Mouse (Mus musculus) skeletal muscle tissue, adult 2 months (tissue): ENCODE measurements around the gene Syngr3.

Experiments
- DNase-seq: peaks from one replicate; pipeline ENCODE4 v3.0.0-alpha.2; 2012; ENCODE audit warnings: low read depth, low spot score

Syngr3 gene

DNA sequence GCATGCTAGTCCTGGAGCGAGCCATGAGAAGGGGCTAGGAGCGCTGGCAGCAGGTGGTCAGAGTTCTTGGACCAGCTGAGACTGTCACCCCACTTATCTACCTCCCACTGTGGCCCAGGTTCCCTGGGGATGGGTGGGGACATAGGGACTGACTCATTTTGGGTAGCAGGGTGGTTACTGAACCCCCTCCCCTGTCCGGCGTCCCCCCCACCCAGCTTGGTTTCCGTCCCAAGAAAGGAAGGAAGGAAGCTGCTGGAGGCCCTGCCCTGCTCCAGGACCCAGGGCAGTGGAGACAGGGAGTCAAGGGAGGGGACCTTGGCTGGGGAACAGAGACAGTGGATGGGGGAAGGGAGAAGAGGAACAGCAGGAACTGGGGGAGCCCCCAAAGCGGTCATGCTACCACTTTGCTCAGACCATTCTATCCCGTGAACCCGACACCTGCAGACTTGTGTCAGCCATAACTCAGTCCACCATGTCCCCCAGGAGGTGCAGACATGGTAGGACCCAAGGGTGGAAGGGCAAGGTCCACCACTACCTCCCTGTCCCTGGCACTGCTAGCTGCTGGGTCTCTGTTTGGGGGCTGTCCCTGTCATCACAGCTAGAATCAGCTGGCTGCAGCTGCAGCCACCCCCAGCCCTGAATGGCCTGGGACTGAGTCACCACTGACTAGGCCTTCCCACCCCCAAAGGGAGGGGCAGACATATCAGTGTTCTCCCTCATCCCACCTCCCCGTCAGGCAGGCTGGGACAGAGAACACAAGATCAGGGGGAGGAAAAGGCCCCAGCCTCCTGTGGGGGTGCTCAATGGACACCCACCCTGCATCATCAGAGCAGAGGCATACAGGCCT lies 44.7 kb downstream of the Syngr3 start:
- no peak for DNase-seq

DNA sequence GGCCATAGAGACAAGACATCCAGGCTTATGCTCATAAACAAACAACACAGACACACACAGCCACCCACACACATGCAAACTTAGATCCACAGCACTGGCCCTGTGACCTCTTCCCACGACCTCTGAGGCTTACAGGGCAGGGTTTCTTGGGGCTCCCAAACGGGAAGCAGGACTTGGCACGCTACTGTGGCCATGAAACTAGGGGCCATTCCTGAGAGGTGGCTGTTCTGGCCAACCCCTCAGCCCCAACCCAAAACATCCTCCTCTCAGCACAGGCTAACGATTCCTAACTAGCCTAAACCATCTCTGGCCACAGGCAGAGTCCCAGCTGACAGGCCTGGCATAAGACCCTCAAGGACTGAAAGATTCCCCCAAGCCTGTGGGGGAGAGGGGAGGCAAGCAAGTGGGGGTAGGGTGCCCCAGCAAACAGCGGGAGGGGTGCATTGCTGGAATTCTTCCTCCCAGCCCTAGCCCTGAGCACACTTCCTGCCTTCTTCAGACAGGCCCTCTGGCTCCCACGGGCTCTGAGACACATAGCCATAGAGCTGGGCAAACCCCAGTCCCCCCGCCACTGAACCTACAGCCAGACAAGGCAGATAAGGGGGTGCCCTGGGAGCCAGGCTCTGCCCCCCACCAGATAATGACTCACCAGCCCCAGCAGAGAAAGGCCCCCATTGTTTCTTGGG lies 45.6 kb downstream of the Syngr3 start:
- DNase-seq = no peak

DNA sequence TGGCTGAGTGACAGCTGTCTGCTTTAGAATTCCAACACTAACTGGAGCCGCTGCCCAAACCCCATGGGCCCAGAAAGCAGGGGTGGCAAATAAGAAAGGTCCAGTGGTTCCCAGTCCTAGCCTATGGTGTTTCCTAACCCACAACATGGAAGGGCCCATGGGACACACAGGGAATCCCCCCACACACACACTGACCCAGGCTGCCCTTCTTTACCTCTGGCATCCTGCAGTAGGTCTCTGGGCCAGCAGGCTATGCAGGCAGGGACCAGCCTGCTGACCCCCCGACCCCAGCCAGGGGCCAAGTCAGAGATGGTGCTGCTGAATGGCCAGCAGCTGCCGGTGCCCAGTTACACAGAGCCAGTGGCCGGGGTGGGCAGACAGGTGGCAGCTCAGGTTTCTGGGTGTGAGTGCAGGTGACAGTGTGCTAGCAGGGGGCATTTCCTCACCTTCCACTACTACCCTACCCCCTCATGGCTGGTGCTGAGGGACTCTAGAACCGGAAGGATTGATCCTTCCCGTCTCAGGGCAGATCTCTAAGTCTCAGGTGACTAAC lies 46.9 kb downstream of the Syngr3 start:
- DNase-seq = no peak

DNA sequence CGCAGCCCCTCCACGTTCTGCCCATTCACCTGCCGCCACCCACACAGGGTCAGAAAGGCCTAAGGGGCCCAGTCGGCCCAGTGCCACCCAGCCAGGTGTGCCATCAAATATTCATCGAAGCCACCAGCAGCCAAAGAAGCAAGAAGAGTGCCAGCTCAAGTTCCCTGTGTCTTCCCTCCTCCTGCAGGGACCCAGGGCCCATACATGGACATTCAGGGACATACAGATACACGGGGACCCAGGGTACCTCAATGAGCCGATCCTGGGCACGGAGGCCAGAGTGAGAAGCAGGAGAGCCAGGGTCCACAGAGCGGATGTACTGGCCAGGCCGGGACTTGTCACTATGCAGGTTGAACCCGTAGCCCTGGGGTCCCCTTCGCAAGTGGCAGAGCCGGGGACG lies 47.8 kb downstream of the Syngr3 start:
- no peak for DNase-seq

DNA sequence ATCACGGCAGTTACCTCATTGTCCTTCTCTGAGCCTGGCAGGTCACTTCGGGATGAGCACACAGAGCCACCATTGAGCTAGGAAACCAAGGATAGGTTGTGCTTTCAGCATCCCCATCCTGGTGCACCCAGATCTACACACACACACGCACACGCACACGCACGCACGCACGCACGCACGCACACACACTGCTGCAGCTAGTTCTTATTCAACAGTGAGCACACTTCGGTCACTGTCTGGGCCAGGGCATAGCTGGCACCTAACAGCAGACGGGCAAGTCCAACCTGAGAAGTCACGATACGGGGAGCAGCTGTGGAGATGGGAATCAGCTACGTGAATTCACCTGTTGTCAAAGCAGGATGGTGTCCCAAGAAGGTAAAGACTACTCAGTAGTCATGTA lies 49.2 kb downstream of the Syngr3 start:
- no peak for DNase-seq

DNA sequence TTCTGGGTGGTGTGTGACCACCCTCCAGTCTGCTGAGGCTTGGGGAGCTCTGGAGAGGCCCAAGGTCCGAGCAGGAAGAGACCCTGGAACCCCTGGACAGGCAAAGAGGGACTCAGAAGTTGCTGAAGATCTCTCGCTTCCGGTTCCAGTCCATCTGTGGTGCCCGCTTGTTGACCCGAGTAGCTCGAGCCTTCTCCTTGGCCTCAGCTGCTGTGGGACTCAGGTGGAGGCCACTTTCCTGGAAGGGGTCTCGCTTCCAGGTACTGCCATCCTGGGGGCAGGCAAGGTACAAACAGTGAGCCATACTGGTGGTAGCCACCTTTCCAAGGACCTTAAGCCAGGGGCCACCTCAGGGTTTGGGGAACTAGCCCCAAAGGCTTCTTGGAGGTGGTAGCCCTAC lies 49.6 kb downstream of the Syngr3 start:
- DNase-seq = no peak

DNA sequence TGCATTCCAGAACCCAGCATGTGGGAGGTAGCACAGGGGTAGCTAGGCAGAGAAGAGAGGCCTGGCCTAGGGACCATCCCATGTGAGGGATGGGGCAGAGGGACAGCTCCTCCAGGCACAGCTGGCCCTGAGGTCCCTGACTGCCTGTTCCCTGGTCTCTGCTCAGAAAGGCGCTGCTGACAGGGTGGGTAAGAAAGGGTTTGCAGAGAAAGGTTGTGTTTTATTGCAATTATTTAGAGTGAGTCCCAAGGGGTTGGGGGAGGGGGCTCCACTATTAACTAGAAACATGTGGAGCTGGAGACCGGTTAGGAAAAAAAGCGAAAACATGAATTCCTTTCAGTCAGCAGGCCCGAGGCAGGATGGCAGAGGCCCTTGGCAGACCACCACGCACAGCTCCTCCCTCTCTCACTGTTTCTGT lies 50.2 kb downstream of the Syngr3 start:
- no peak for DNase-seq

DNA sequence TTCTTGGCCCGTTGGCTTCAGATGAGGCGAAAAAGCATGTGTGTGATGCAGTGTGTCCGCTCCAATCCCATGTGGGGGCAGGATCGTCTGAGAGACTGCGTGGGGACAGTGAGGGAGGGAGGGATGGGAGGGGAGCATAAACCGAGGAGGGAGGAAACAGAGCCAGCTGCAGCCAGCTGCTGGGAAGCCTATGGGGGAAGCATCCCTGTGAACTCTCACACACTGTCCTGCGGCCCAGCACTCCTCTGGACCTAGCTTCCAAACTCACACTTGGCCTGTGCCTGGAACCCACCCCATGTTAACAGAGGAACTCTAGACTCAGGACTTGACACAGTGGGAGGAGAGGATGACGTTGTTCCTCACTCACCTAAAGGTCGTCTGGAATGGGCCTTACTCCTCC lies 50.9 kb downstream of the Syngr3 start:
- no peak for DNase-seq

DNA sequence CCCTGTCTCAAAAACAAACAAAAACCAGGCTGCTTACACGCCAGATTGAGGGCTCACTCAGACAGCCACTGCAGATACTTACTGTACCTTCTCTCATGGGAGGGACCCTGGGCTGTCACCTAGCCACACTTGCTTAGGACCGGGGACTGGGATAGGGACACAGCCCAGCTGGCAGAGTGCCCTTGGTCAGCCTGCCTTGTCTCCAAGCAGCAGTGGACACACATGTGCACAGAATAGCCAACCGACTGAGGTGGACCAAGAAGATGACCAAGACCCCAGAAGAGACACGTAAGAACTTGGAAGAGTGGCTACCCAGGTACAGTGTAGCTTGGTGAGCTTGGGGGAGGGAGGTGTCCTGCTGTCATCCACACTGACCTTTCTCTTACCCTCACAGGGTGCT lies 51.5 kb downstream of the Syngr3 start:
- DNase-seq = no peak

DNA sequence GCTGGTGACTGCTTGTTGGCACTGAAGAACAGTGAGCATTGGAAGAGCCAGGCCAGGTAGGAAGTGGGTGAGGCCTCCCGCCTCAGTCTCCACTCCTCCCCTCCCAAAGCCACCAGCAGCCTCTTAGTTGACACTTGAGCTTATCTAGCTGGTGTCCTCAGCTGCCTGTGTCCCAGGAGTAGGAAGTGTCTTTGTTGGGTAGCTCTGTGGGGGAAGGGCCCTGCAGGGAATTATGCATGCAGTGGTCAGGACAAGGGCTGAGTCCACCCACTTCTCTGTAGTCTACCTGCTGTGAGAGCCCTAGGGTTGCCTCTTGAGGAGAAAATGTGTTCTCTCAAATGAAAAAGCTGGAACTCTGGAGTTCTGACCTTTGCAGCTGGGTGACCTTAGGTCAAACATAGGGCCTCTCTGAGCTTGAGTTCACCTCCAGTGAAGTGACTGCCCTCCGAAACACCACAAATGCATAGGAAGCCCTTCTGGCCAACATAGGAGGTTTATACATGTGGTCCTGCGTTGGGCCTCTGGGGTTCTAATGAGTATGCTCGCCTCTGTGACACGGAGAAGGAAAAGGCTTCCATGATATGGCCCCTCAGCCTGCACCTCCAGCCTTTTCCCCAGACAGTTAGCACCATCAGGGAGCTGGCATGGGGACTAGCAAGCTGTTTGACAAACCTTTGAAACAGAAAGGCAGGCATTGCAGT lies 52.8 kb downstream of the Syngr3 start:
- DNase-seq = no peak

DNA sequence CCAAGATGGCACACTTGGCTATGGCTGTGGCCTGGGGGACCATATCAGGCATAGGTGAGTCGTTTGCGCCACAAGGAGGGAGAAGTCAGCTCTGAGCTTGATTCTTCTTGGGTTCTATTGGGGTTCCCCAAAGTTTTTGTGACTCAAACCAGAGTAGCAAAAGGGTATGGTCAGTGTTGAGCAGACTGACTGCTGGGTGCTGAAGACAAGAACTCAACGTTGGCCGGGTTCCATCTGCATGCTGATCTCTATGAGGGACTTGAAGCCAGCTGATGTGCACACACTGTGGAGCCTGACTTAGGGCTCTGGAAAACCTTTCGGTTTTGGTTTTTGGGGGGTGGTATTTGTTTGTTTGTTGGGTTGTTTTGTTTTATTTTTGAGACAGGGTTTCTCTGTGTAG lies 54.1 kb downstream of the Syngr3 start:
- DNase-seq = no peak
